Mouse (Mus musculus) adrenal gland, adult 10 weeks (tissue): ENCODE data around the gene Coro7. TPM values are rescaled to one million over a fixed set of nuclear protein-coding genes. Genes with fewer than 3 reads are reported as not detected.

ENCODE experiments used
- polyA plus RNA-seq: library from polyadenylated mRNA; stranded (reverse); fragments of 350-450 nt; fragmentation: Illumina TruSeq; extraction: RNeasy Lipid Tissue Mini Kit (QIAGEN cat#74804); gene quantifications from one replicate; pipeline ENCODE4 v1.2.3, GENCODE M21; 2014; ENCODE audit warnings: low read depth, low replicate concordance

Gene Coro7
- 3.1 TPM for polyA plus RNA-seq

GRCm38 (mm10) chr16:4679121-4680018 lies at the start of gene Coro7:
TSS of gene Coro7 (minus strand) at chr16:4679777.

GRCm38 (mm10) chr16:4725780-4726527 lies 46.4 kb upstream of the Coro7 start, which contains the start of gene Hmox2:
TSS of gene Hmox2 (plus strand) at chr16:4726361.

GRCm38 (mm10) chr16:4718753-4719518 lies 39.4 kb upstream of the Coro7 start, which contains the start of gene Nmral1:
TSS of gene Nmral1 (minus strand) at chr16:4719356.

GRCm38 (mm10) chr16:4639831-4640237 lies 39.7 kb downstream of the Coro7 start, which contains the start of the genes Vasn and Dnaja3:
TSS of gene Vasn (plus strand) at chr16:4639941.
TSS of gene Dnaja3 (plus strand) at chr16:4639989.

GRCm38 (mm10) chr16:4624481-4625110 lies 55.0 kb downstream of the Coro7 start, which contains the start of gene Pam16:
TSS of gene Pam16 (minus strand) at chr16:4624988.

GRCm38 (mm10) chr16:4593971-4594813 lies 85.4 kb downstream of the Coro7 start, which contains the start of gene Glis2:
TSS of gene Glis2 (plus strand) at chr16:4594713.

Other genes starting within 250 kb of the Coro7 start
- 6.7 TPM for gene Srl, start 138.0 kb downstream of the Coro7 start, polyA plus RNA-seq
- 0.93 TPM for gene Tfap4, start 119.9 kb downstream of the Coro7 start, polyA plus RNA-seq
- gene Glis2, start 85.1 kb downstream of the Coro7 start, polyA plus RNA-seq, result 1.5 TPM
- 17.8 TPM for gene Pam16, start 54.8 kb downstream of the Coro7 start, polyA plus RNA-seq
- gene Vasn, start 39.8 kb downstream of the Coro7 start, polyA plus RNA-seq, result 1.9 TPM
- gene Dnaja3, start 39.8 kb downstream of the Coro7 start, polyA plus RNA-seq, result 61.5 TPM
- gene Nmral1, start 39.6 kb upstream of the Coro7 start, polyA plus RNA-seq, result not detected
- 66.9 TPM for gene Hmox2, start 46.6 kb upstream of the Coro7 start, polyA plus RNA-seq
- 80.7 TPM for gene Cdip1, start 110.5 kb upstream of the Coro7 start, polyA plus RNA-seq
- not detected for gene 4930562C15Rik, start 155.6 kb upstream of the Coro7 start, polyA plus RNA-seq
- gene Ubald1, start 200.5 kb upstream of the Coro7 start, polyA plus RNA-seq, result 0.93 TPM
- gene Mgrn1, start 206.5 kb upstream of the Coro7 start, polyA plus RNA-seq, result 7.9 TPM